11 mouse cellular contexts compared by ENCODE assay signal in genomic region chr4:82531977-82532376, GRCm38 (mm10).
DNase-seq lines count a peak whose midpoint lies in the region; ATAC-seq lines count a peak whose summit lies in the region.
"Had no signal": no experiment of that assay in that cellular context is flagged by ENCODE, and none has a peak within 500 bp of the region (broad histone marks: within the 10 kb centered on the region; RNA-seq: fewer than 3 reads in every experiment).

No protein-coding gene starts in this region.

- peak overlapping the region; percentile 45 for H3K4me2 ChIP-seq in heart, embryonic 15.5 days
- peak overlapping the region; percentile 37 for H3K4me2 ChIP-seq in embryonic facial prominence, embryonic 13.5 days
- no peak overlapping the region for H3K4me2 ChIP-seq in hindbrain, embryonic 11.5 days (replicated peaks; ENCODE audit: low read depth, low read length)
- peak overlapping the region; percentile 29 for H3K4me2 ChIP-seq in midbrain, embryonic 15.5 days

- no peak for ATAC-seq in heart, embryonic 15.5 days (replicated peaks; ENCODE audit: insufficient number of reproducible peaks, insufficient read depth, low FRiP score, low read depth)
- 0 out of 2 replicates have a peak, but pooled peaks have one; percentile 60 for ATAC-seq in embryonic facial prominence, embryonic 13.5 days (ENCODE audit: insufficient number of reproducible peaks, insufficient read depth, low FRiP score, low TSS enrichment, low read depth)
- peak; percentile 50; the same call in 1 of the 2 replicates for ATAC-seq in hindbrain, embryonic 11.5 days (ENCODE audit: low FRiP score)
- ATAC-seq in midbrain, embryonic 15.5 days (replicated peaks) = peak; percentile 26; the same call in 1 of the 2 replicates
- ATAC-seq in cerebellum, adult (ENCODE audit: insufficient number of reproducible peaks, low FRiP score, low TSS enrichment) = no peak

- no peaks in the 10 kb centered on the region for H3K36me3 ChIP-seq in heart, embryonic 15.5 days
- no peaks in the 10 kb centered on the region for H3K36me3 ChIP-seq in embryonic facial prominence, embryonic 13.5 days
- H3K36me3 ChIP-seq in hindbrain, embryonic 11.5 days (ENCODE audit: control insufficient read depth, insufficient read depth, low read length) = no peaks in the 10 kb centered on the region
- H3K36me3 ChIP-seq in midbrain, embryonic 15.5 days (replicated peaks) = no peaks in the 10 kb centered on the region

- WGBS in heart, embryonic 15.5 days = 49% methylated on average over 5 of the region's 5 CpGs
- 46% methylated on average over 5 of the region's 5 CpGs for WGBS in embryonic facial prominence, embryonic 13.5 days
- WGBS in hindbrain, embryonic 11.5 days = 44% methylated on average over 5 of the region's 5 CpGs
- WGBS in midbrain, embryonic 15.5 days = 38% methylated on average over 5 of the region's 5 CpGs

- intact Hi-C loops in heart, postnatal 14 days (cut with DNase I) = no loop called here

- H3K9me3 ChIP-seq in heart, embryonic 15.5 days (replicated peaks) = no peaks in the 10 kb centered on the region
- no peaks in the 10 kb centered on the region for H3K9me3 ChIP-seq in embryonic facial prominence, embryonic 13.5 days
- no peaks in the 10 kb centered on the region for H3K9me3 ChIP-seq in hindbrain, embryonic 11.5 days (ENCODE audit: control insufficient read depth, low read length)
- H3K9me3 ChIP-seq in midbrain, embryonic 15.5 days = no peaks in the 10 kb centered on the region

- peaks cover 63% of the 10 kb centered on the region for H3K4me1 ChIP-seq in heart, embryonic 15.5 days (replicated peaks)
- peaks cover 44% of the 10 kb centered on the region for H3K4me1 ChIP-seq in embryonic facial prominence, embryonic 13.5 days
- H3K4me1 ChIP-seq in hindbrain, embryonic 11.5 days (replicated peaks; ENCODE audit: control insufficient read depth, insufficient read depth, low read length) = peaks cover 7% of the 10 kb centered on the region; the same call in 1 of the 2 replicates
- peaks cover 28% of the 10 kb centered on the region for H3K4me1 ChIP-seq in midbrain, embryonic 15.5 days

- H3K4me3 ChIP-seq in heart, embryonic 15.5 days = no peak overlapping the region
- H3K4me3 ChIP-seq in embryonic facial prominence, embryonic 13.5 days = no peak overlapping the region
- H3K4me3 ChIP-seq in hindbrain, embryonic 11.5 days (ENCODE audit: low read depth, low read length) = no peak overlapping the region
- H3K4me3 ChIP-seq in midbrain, embryonic 15.5 days = no peak overlapping the region

- peak overlapping the region; percentile 41; the same call in 1 of the 2 replicates for H3K9ac ChIP-seq in heart, embryonic 15.5 days
- H3K9ac ChIP-seq in embryonic facial prominence, embryonic 13.5 days = 0 out of 2 replicates have a peak overlapping the region, but pooled peaks have one; percentile 51
- H3K9ac ChIP-seq in hindbrain, embryonic 11.5 days (ENCODE audit: low read depth, low read length) = no peak overlapping the region
- H3K9ac ChIP-seq in midbrain, embryonic 15.5 days = no peak overlapping the region

- H3K27me3 ChIP-seq in heart, embryonic 15.5 days = no peaks in the 10 kb centered on the region
- H3K27me3 ChIP-seq in embryonic facial prominence, embryonic 13.5 days = peaks cover 18% of the 10 kb centered on the region
- peaks cover 24% of the 10 kb centered on the region for H3K27me3 ChIP-seq in hindbrain, embryonic 11.5 days (ENCODE audit: control insufficient read depth, insufficient read depth, low read length)
- peaks cover 16% of the 10 kb centered on the region for H3K27me3 ChIP-seq in midbrain, embryonic 15.5 days (replicated peaks)
- H3K27me3 ChIP-seq: CH12.LX had no signal

- DNase-seq in heart, postnatal 14 days = no peak
- no peak for DNase-seq in hindbrain, embryonic 11.5 days (ENCODE audit: low spot score)
- no peak for DNase-seq in thymus, postnatal 14 days
- DNase-seq in urinary bladder, adult 18-20 months (ENCODE audit: low spot score in 2 of 2) = no peak
- DNase-seq: adrenal gland, adult 8-10 months; gastrocnemius, postnatal 36 days had no signal

- H3K27ac ChIP-seq in heart, embryonic 15.5 days = peak overlapping the region; percentile 85
- peak overlapping the region; percentile 85 for H3K27ac ChIP-seq in embryonic facial prominence, embryonic 13.5 days
- H3K27ac ChIP-seq in hindbrain, embryonic 11.5 days (ENCODE audit: low read depth, low read length) = no peak overlapping the region
- H3K27ac ChIP-seq in midbrain, embryonic 15.5 days = peak overlapping the region; percentile 83

Comparison
In these comparisons a context has a peak if more than half of its experiments do, and no peak if none do; other contexts are left out.
1. ATAC-seq: peak in embryonic facial prominence, embryonic 13.5 days (single experiment), hindbrain, embryonic 11.5 days (single experiment) and midbrain, embryonic 15.5 days (single experiment); none in heart, embryonic 15.5 days (single experiment) and cerebellum, adult (single experiment).
2. H3K9ac ChIP-seq: peak in heart, embryonic 15.5 days (single experiment) and embryonic facial prominence, embryonic 13.5 days (single experiment); none in hindbrain, embryonic 11.5 days (single experiment) and midbrain, embryonic 15.5 days (single experiment).